Mouse (Mus musculus): ENCODE data around the gene Ppt1. TPM values are rescaled to one million over a fixed set of nuclear protein-coding genes. Genes with fewer than 3 reads are reported as not detected.

The Ppt1 gene
- polyA plus RNA-seq (2012; rRNA removed): 67.2 and 70.1 TPM in 2 replicates

DNA sequence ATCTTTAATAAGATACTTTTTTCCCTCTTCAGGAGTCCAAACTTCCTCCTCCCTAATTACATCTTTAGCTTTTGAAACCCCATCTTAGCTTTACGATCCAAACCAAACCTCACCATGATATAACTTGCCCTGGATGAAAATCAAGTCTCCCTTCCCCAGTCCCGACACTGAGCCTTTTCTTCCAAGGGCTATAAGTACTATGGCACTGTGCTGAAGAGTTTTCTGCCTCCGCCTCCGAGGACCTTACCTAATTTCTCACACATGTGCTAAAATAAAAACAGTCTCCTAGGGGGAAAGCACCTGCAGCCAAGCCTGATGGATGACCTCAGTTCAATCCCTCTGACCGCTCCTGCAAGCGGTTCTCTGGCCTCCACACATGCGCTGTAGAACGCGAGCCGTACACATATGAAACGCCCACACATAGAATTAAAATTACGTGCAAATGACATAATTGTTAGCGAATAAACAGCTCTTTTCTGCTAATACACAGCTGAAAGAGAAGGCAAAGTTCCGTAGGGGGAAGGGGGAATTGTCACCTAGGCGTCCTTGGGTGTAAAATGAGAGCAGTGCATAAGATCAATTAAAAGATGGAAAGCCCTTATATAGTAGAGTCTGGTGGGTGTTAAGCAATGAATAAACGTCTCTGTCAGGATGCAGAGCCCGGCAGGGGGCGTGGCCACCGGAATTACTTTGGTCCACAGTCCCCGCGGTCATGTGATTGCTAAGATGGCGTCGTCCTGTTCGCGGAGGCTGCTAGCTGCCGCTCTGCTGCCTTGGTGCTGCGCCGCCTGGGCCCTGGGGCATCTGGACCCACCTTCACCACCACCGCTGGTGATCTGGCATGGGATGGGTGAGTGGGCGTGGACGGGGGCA is at the start of gene Ppt1:
Gene Ppt1 (plus strand): TSS at position 713 of the 873 bp plus-strand sequence.

DNA sequence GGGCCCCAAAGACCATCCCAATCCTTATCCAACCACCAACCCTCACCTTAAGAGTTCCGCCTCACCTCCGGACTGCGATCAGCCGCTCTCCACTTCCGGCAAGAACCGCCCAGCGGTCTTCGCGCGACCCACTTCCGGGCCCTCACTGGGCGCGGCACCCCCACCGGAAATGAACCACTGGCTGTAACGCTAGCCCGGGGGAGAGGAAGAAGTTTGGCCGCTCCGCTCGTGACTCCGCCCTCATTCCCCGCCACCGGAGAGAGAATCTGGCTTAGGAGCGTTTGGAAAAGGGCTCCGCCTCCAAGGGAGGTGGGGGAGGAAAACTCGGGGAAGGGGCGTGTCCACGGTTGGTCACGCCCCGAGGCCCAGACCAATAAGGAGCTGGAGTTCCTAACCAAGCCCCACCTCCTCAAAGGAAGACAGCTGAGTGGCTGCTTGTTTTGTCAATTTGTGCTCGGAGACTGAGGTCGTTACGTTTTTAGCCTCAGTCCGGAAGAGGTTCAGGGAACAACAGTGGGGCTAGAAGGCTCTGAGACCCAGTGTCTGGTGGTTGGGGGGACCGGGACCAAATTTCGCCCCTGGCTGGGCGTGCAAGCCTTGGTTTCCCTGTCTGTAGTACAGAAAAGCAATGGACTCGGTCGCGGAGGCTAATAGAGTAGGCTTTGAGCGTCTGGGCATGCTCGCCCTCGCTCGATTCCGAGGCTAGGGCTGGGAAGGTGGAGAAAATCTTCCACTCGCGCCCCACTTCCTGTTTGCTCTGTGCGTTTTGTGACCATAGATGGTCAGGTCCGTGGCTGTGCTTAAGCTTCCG is 49.9 kb downstream of the Ppt1 start, which contains the start of gene Cap1:
Gene Cap1 (minus strand): TSS at position 289 of the 811 bp plus-strand sequence.

Other genes with a start within 250 kb of the Ppt1 start
- not detected in 2 replicates for gene 9530002B09Rik, start 147.0 kb upstream of the Ppt1 start, polyA plus RNA-seq (2012; rRNA removed)
- 90.3 and 92.5 TPM in 2 replicates for gene Cap1, start 49.8 kb downstream of the Ppt1 start, polyA plus RNA-seq (2012; rRNA removed)
- gene Mfsd2a, start 124.9 kb downstream of the Ppt1 start, polyA plus RNA-seq (2012; rRNA removed): 32.2 and 40.3 TPM in 2 replicates
- 66.2 and 78.9 TPM in 2 replicates for gene Mycl, start 159.4 kb downstream of the Ppt1 start, polyA plus RNA-seq (2012; rRNA removed)
- 23.6 and 25.3 TPM in 2 replicates for gene Trit1, start 180.4 kb downstream of the Ppt1 start, polyA plus RNA-seq (2012; rRNA removed)

Measured in central nervous system, embryonic 14 days (tissue).